Mouse (Mus musculus): Measurements from ENCODE around the gene Olfr195. TPM values are rescaled to one million over a fixed set of nuclear protein-coding genes. Genes with fewer than 3 reads are reported as not detected.
"Not testable (repeated sequence)": the region's sequence is repeated elsewhere in the genome, so short reads cannot be mapped to it uniquely, and the experiment has no call there.

Gene Olfr195
- not detected in 2 replicates for polyA plus RNA-seq (2015; fragmentation: Nextera tagmentation; extraction: Ambion mirVana)

GRCm38 (mm10) chr16:59146746-59147145, at the start of gene Olfr195:
Gene Olfr195, plus strand, starts transcription at chr16:59147046.
- Histone ChIP-seq H3K4me2 (ENCODE audit: low read length) (no peak within 1 kb of the TSS), H3K9ac (replicated peaks; ENCODE audit: low read depth, low read length) (no peak within 1 kb of the TSS), H3K27ac (ENCODE audit: low read length) (no peak within 1 kb of the TSS), H3K27me3 (replicated peaks; ENCODE audit: control insufficient read depth, insufficient read depth, low read length) (no peaks in the 10 kb centered on the region), H3K4me3 (replicated peaks; ENCODE audit: low read length) (no peak within 1 kb of the TSS), H3K36me3 (ENCODE audit: control insufficient read depth, insufficient read depth) (no peaks in the 10 kb centered on the region), H3K9me3 (ENCODE audit: control insufficient read depth, low read length) (no peaks in the 10 kb centered on the region), H3K4me1 (replicated peaks; ENCODE audit: control insufficient read depth, insufficient read depth, low read length) (no peaks in the 10 kb centered on the region)
- WGBS: 95% methylated on average over 1 of the region's 1 CpGs
- no peak for ATAC-seq

DNA sequence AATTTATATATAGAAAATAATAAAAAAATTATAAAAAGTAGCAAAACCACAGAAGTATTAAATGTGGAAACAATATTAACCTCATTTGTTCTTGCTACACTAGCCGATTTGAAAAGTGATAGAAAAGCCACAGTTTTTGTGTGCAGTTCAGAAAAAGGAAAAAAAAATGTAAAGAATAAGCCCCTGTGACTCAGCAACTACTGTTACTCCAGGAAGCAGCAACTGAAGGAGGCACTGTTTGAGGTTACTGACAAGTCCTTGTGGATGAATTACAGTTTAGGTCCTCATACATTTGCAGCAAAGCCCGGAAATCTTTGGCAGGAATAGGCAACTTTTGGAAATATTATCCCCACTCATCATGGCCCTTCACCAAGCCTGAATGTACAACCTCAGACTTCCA, 41.5 kb upstream of the Olfr195 start:
- H3K27ac ChIP-seq (ENCODE audit: low read length): no peak overlapping the region
- 89% methylated on average over 2 of the region's 2 CpGs for WGBS
- no peak overlapping the region for H3K9ac ChIP-seq (replicated peaks; ENCODE audit: low read depth, low read length)
- no peaks in the 10 kb centered on the region for H3K36me3 ChIP-seq (ENCODE audit: control insufficient read depth, insufficient read depth)
- H3K27me3 ChIP-seq (replicated peaks; ENCODE audit: control insufficient read depth, insufficient read depth, low read length): no peaks in the 10 kb centered on the region
- H3K9me3 ChIP-seq (ENCODE audit: control insufficient read depth, low read length): no peaks in the 10 kb centered on the region
- no peak for ATAC-seq
- H3K4me2 ChIP-seq (ENCODE audit: low read length): no peak overlapping the region
- H3K4me1 ChIP-seq (replicated peaks; ENCODE audit: control insufficient read depth, insufficient read depth, low read length): no peaks in the 10 kb centered on the region
- H3K4me3 ChIP-seq (replicated peaks; ENCODE audit: low read length): no peak overlapping the region

- H3K27me3 ChIP-seq (replicated peaks; ENCODE audit: control insufficient read depth, insufficient read depth, low read length); H3K9me3 ChIP-seq (ENCODE audit: control insufficient read depth, low read length); H3K4me2 ChIP-seq (ENCODE audit: low read length); H3K36me3 ChIP-seq (ENCODE audit: control insufficient read depth, insufficient read depth); ATAC-seq; H3K4me3 ChIP-seq (replicated peaks; ENCODE audit: low read length); H3K9ac ChIP-seq (replicated peaks; ENCODE audit: low read depth, low read length); H3K4me1 ChIP-seq (replicated peaks; ENCODE audit: control insufficient read depth, insufficient read depth, low read length); H3K27ac ChIP-seq (ENCODE audit: low read length): not testable (repeated sequence)
- 64% methylated on average over 5 of the region's 5 CpGs for WGBS
These were observed 38.3 kb upstream of the Olfr195 start for GRCm38 (mm10) chr16:59108522-59108921.

- Histone ChIP-seq H3K4me1 (replicated peaks; ENCODE audit: control insufficient read depth, insufficient read depth, low read length) (no peaks in the 10 kb centered on the region), H3K9me3 (ENCODE audit: control insufficient read depth, low read length) (no peaks in the 10 kb centered on the region), H3K27ac (ENCODE audit: low read length) (no peak within 1 kb of the TSS), H3K4me2 (ENCODE audit: low read length) (no peak within 1 kb of the TSS), H3K36me3 (ENCODE audit: control insufficient read depth, insufficient read depth) (no peaks in the 10 kb centered on the region), H3K27me3 (replicated peaks; ENCODE audit: control insufficient read depth, insufficient read depth, low read length) (no peaks in the 10 kb centered on the region), H3K4me3 (replicated peaks; ENCODE audit: low read length) (no peak within 1 kb of the TSS), H3K9ac (replicated peaks; ENCODE audit: low read depth, low read length) (no peak within 1 kb of the TSS)
- 77% methylated on average over 1 of the region's 1 CpGs for WGBS
- ATAC-seq: no peak
These were observed 35.1 kb upstream of the Olfr195 start, which contains the start of gene Olfr193 for GRCm38 (mm10) chr16:59111781-59112180. Gene Olfr193, minus strand, starts transcription at chr16:59111881.

DNA sequence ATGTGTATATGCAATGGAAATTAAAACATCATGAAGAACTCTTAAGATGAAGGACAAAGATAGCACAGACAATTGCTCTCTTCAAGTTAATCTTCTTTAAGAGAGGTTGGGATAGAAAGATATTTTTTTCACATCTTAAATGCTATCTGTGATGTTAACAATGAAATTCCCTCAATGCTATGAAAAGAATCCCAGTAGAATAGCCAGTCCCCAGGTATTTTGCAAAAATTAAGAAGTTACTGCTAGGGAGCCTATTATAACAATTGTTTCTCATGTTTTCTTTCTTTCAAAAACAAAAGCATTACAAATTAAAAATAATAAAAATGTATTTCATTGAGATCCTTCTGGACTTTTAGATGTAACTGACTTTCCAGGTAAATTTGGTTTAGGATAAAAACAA, 25.9 kb upstream of the Olfr195 start, which contains the start of gene Olfr194:
TSS of gene Olfr194 (minus strand) at position 101 of the 400 bp plus-strand sequence.
- Histone ChIP-seq H3K4me1 (replicated peaks; ENCODE audit: control insufficient read depth, insufficient read depth, low read length) (no peaks in the 10 kb centered on the region), H3K9me3 (ENCODE audit: control insufficient read depth, low read length) (no peaks in the 10 kb centered on the region), H3K36me3 (ENCODE audit: control insufficient read depth, insufficient read depth) (no peaks in the 10 kb centered on the region), H3K9ac (replicated peaks; ENCODE audit: low read depth, low read length) (no peak within 1 kb of the TSS), H3K4me3 (replicated peaks; ENCODE audit: low read length) (no peak within 1 kb of the TSS), H3K4me2 (ENCODE audit: low read length) (no peak within 1 kb of the TSS), H3K27me3 (replicated peaks; ENCODE audit: control insufficient read depth, insufficient read depth, low read length) (no peaks in the 10 kb centered on the region), H3K27ac (ENCODE audit: low read length) (no peak within 1 kb of the TSS)
- ATAC-seq: no peak

GRCm38 (mm10) chr16:59130740-59131139, 16.1 kb upstream of the Olfr195 start:
- H3K27me3 ChIP-seq (replicated peaks; ENCODE audit: control insufficient read depth, insufficient read depth, low read length): no peaks in the 10 kb centered on the region
- ATAC-seq: no peak
- WGBS: 92% methylated on average over 1 of the region's 1 CpGs
- H3K4me3 ChIP-seq (replicated peaks; ENCODE audit: low read length): no peak overlapping the region
- no peak overlapping the region for H3K9ac ChIP-seq (replicated peaks; ENCODE audit: low read depth, low read length)
- no peaks in the 10 kb centered on the region for H3K4me1 ChIP-seq (replicated peaks; ENCODE audit: control insufficient read depth, insufficient read depth, low read length)
- no peaks in the 10 kb centered on the region for H3K36me3 ChIP-seq (ENCODE audit: control insufficient read depth, insufficient read depth)
- H3K27ac ChIP-seq (ENCODE audit: low read length): no peak overlapping the region
- no peaks in the 10 kb centered on the region for H3K9me3 ChIP-seq (ENCODE audit: control insufficient read depth, low read length)
- no peak overlapping the region for H3K4me2 ChIP-seq (ENCODE audit: low read length)

GRCm38 (mm10) chr16:59141105-59141504, 5.7 kb upstream of the Olfr195 start:
- H3K4me1 ChIP-seq (replicated peaks; ENCODE audit: control insufficient read depth, insufficient read depth, low read length): no peaks in the 10 kb centered on the region

DNA sequence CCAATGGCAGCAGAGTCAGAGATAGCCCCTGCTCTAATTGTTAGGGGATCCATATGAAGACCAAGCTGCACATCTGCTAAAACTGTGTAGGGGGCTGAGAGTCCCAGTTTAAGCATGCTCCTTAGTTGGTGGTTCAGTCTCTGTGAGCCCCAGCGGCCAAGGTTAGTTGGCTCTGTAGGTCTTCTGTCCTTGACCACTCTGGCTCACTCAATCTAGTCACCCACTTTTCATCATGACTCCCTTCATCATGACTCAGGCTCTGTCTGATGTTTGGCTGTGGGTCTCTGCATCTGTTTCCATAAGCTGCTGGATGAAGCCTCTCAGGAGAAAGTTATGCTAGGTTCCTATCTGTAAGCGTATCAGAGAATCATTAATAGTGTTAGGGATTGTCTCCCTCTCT, 5.2 kb downstream of the Olfr195 start:
- H3K27me3 ChIP-seq (replicated peaks; ENCODE audit: control insufficient read depth, insufficient read depth, low read length): no peaks in the 10 kb centered on the region

More at GRCm38 (mm10) chr16:59141105-59141504, 5.7 kb upstream of the Olfr195 start:
- Histone ChIP-seq H3K4me2 (ENCODE audit: low read length) (no peak overlapping the region), H3K9me3 (ENCODE audit: control insufficient read depth, low read length) (no peaks in the 10 kb centered on the region), H3K4me3 (replicated peaks; ENCODE audit: low read length) (no peak overlapping the region), H3K27me3 (replicated peaks; ENCODE audit: control insufficient read depth, insufficient read depth, low read length) (no peaks in the 10 kb centered on the region), H3K9ac (replicated peaks; ENCODE audit: low read depth, low read length) (no peak overlapping the region), H3K27ac (ENCODE audit: low read length) (no peak overlapping the region), H3K36me3 (ENCODE audit: control insufficient read depth, insufficient read depth) (no peaks in the 10 kb centered on the region)
- ATAC-seq: no peak

GRCm38 (mm10) chr16:59170354-59170753, 23.5 kb downstream of the Olfr195 start, which contains the start of gene Olfr196:
Gene Olfr196, minus strand, starts transcription at chr16:59170454.
- Histone ChIP-seq H3K9ac (replicated peaks; ENCODE audit: low read depth, low read length) (no peak within 1 kb of the TSS), H3K36me3 (ENCODE audit: control insufficient read depth, insufficient read depth) (no peaks in the 10 kb centered on the region), H3K27me3 (replicated peaks; ENCODE audit: control insufficient read depth, insufficient read depth, low read length) (no peaks in the 10 kb centered on the region), H3K4me1 (replicated peaks; ENCODE audit: control insufficient read depth, insufficient read depth, low read length) (no peaks in the 10 kb centered on the region), H3K9me3 (ENCODE audit: control insufficient read depth, low read length) (no peaks in the 10 kb centered on the region), H3K27ac (ENCODE audit: low read length) (no peak within 1 kb of the TSS), H3K4me2 (ENCODE audit: low read length) (no peak within 1 kb of the TSS), H3K4me3 (replicated peaks; ENCODE audit: low read length) (no peak within 1 kb of the TSS)
- ATAC-seq: no peak
- WGBS: 82% methylated on average over 3 of the region's 3 CpGs

More for the DNA sequence above, 5.2 kb downstream of the Olfr195 start:
- no peak overlapping the region for H3K4me3 ChIP-seq (replicated peaks; ENCODE audit: low read length)
- no peak overlapping the region for H3K27ac ChIP-seq (ENCODE audit: low read length)
- no peak overlapping the region for H3K4me2 ChIP-seq (ENCODE audit: low read length)
- ATAC-seq: no peak
- no peak overlapping the region for H3K9ac ChIP-seq (replicated peaks; ENCODE audit: low read depth, low read length)
- no peaks in the 10 kb centered on the region for H3K4me1 ChIP-seq (replicated peaks; ENCODE audit: control insufficient read depth, insufficient read depth, low read length)
- 90% methylated on average over 2 of the region's 2 CpGs for WGBS
- H3K9me3 ChIP-seq (ENCODE audit: control insufficient read depth, low read length): no peaks in the 10 kb centered on the region
- no peaks in the 10 kb centered on the region for H3K36me3 ChIP-seq (ENCODE audit: control insufficient read depth, insufficient read depth)
